Mouse (Mus musculus) ES-E14 (cell line): ENCODE results near the gene Smok2a.

ENCODE experiments used
- CHD2 ChIP-seq: IDR thresholded peaks from 2 replicates; pipeline ENCODE4 v1.6.1; 2014; ENCODE audit warnings: mild to moderate bottlenecking, low read depth, low read length, inconsistent platforms
- HCFC1 ChIP-seq: IDR thresholded peaks from 2 replicates; pipeline ENCODE4 v1.6.1; 2012; ENCODE audit warnings: low read length, inconsistent platforms, borderline replicate concordance; ENCODE audit not compliant: insufficient read depth
- MAFK ChIP-seq: IDR thresholded peaks from 2 replicates; pipeline ENCODE4 v1.6.1; 2014; ENCODE audit warnings: mild to moderate bottlenecking, low read depth, low read length, inconsistent platforms; ENCODE audit not compliant: insufficient read depth

GRCm38 (mm10) chr17:13220888-13221287 lies at the start of gene Smok2a:
- TF ChIP-seq MAFK (no peak), HCFC1 (no peak), CHD2 (no peak)
